Mouse (Mus musculus): ENCODE data around the gene Ring1. TPM values are rescaled to one million over a fixed set of nuclear protein-coding genes. Genes with fewer than 3 reads are reported as not detected.

The Ring1 gene
- 3.4 and 5.5 TPM in 2 replicates for polyA plus RNA-seq (2014; fragmentation: Nextera tagmentation; extraction: Ambion mirVana)

GRCm38 (mm10) chr17:34024317-34024821, at the start of gene Ring1:
Gene Ring1, minus strand, starts transcription at chr17:34024680.
- WGBS: under 1% methylated on average over 57 of the region's 58 CpGs
- peaks cover 10% of the 10 kb centered on the region; the same call in 1 of the 2 replicates for H3K9me3 ChIP-seq (ENCODE audit: control insufficient read depth, low read length)
- peak within 1 kb of the TSS; percentile 93 for H3K9ac ChIP-seq (ENCODE audit: low read depth, low read length)
- DNase-seq (ENCODE audit: low spot score) (peak; percentile 89), ATAC-seq (replicated peaks; ENCODE audit: low FRiP score) (peak; percentile 56)
- peak within 1 kb of the TSS; percentile 90 for H3K27ac ChIP-seq (ENCODE audit: low read depth, low read length)
- peak within 1 kb of the TSS; percentile 88 for H3K4me3 ChIP-seq (ENCODE audit: low read depth, low read length)
- H3K27me3 ChIP-seq (replicated peaks; ENCODE audit: control insufficient read depth, insufficient read depth, low read length): no peaks in the 10 kb centered on the region
- H3K4me2 ChIP-seq: peak within 1 kb of the TSS; percentile 97
- H3K36me3 ChIP-seq (ENCODE audit: control insufficient read depth, insufficient read depth, low read length): peaks cover 31% of the 10 kb centered on the region
- peaks cover 37% of the 10 kb centered on the region for H3K4me1 ChIP-seq (replicated peaks; ENCODE audit: control insufficient read depth, insufficient read depth, low read length)

GRCm38 (mm10) chr17:34072091-34072490, 47.6 kb upstream of the Ring1 start:
- peaks cover 16% of the 10 kb centered on the region for H3K27me3 ChIP-seq (replicated peaks; ENCODE audit: control insufficient read depth, insufficient read depth, low read length)
- WGBS: 59% methylated on average over 5 of the region's 5 CpGs
- H3K4me1 ChIP-seq (replicated peaks; ENCODE audit: control insufficient read depth, insufficient read depth, low read length): no peaks in the 10 kb centered on the region
- no peaks in the 10 kb centered on the region for H3K36me3 ChIP-seq (ENCODE audit: control insufficient read depth, insufficient read depth, low read length)
- H3K4me3 ChIP-seq (ENCODE audit: low read depth, low read length): no peak overlapping the region
- no peak overlapping the region for H3K4me2 ChIP-seq
- ATAC-seq (replicated peaks; ENCODE audit: low FRiP score): no peak
- no peaks in the 10 kb centered on the region for H3K9me3 ChIP-seq (ENCODE audit: control insufficient read depth, low read length)
- no peak overlapping the region for H3K27ac ChIP-seq (ENCODE audit: low read depth, low read length)
- DNase-seq (ENCODE audit: low spot score): no peak
- no peak overlapping the region for H3K9ac ChIP-seq (ENCODE audit: low read depth, low read length)

- H3K4me2 ChIP-seq: no peak overlapping the region
- H3K36me3 ChIP-seq (ENCODE audit: control insufficient read depth, insufficient read depth, low read length): no peaks in the 10 kb centered on the region
- no peak overlapping the region for H3K4me3 ChIP-seq (ENCODE audit: low read depth, low read length)
- no peaks in the 10 kb centered on the region for H3K27me3 ChIP-seq (replicated peaks; ENCODE audit: control insufficient read depth, insufficient read depth, low read length)
- no peak overlapping the region for H3K9ac ChIP-seq (ENCODE audit: low read depth, low read length)
- no peaks in the 10 kb centered on the region for H3K4me1 ChIP-seq (replicated peaks; ENCODE audit: control insufficient read depth, insufficient read depth, low read length)
- ATAC-seq (replicated peaks; ENCODE audit: low FRiP score) (no peak), DNase-seq (ENCODE audit: low spot score) (no peak)
- no peaks in the 10 kb centered on the region for H3K9me3 ChIP-seq (ENCODE audit: control insufficient read depth, low read length)
- no peak overlapping the region for H3K27ac ChIP-seq (ENCODE audit: low read depth, low read length)
- WGBS: 54% methylated on average over 3 of the region's 3 CpGs
These were observed 44.4 kb upstream of the Ring1 start for GRCm38 (mm10) chr17:34068864-34069263.

- Histone ChIP-seq H3K27ac (ENCODE audit: low read depth, low read length) (no peak overlapping the region), H3K27me3 (replicated peaks; ENCODE audit: control insufficient read depth, insufficient read depth, low read length) (no peaks in the 10 kb centered on the region), H3K36me3 (ENCODE audit: control insufficient read depth, insufficient read depth, low read length) (no peaks in the 10 kb centered on the region), H3K4me3 (ENCODE audit: low read depth, low read length) (no peak overlapping the region), H3K9ac (ENCODE audit: low read depth, low read length) (no peak overlapping the region), H3K9me3 (ENCODE audit: control insufficient read depth, low read length) (no peaks in the 10 kb centered on the region), H3K4me1 (replicated peaks; ENCODE audit: control insufficient read depth, insufficient read depth, low read length) (no peaks in the 10 kb centered on the region; the same call in 1 of the 2 replicates), H3K4me2 (no peak overlapping the region)
- ATAC-seq (replicated peaks; ENCODE audit: low FRiP score): no peak
- WGBS: 36% methylated on average over 7 of the region's 7 CpGs
- no peak for DNase-seq (ENCODE audit: low spot score)
These were observed 32.7 kb upstream of the Ring1 start for GRCm38 (mm10) chr17:34057224-34057623.

- no peaks in the 10 kb centered on the region for H3K4me1 ChIP-seq (replicated peaks; ENCODE audit: control insufficient read depth, insufficient read depth, low read length)
- no peak overlapping the region for H3K4me2 ChIP-seq
- H3K9ac ChIP-seq (ENCODE audit: low read depth, low read length): no peak overlapping the region
- WGBS: 64% methylated on average over 5 of the region's 5 CpGs
- H3K36me3 ChIP-seq (ENCODE audit: control insufficient read depth, insufficient read depth, low read length): no peaks in the 10 kb centered on the region
- H3K4me3 ChIP-seq (ENCODE audit: low read depth, low read length): no peak overlapping the region
- ATAC-seq (replicated peaks; ENCODE audit: low FRiP score): no peak
- H3K27me3 ChIP-seq (replicated peaks; ENCODE audit: control insufficient read depth, insufficient read depth, low read length): no peaks in the 10 kb centered on the region; the same call in 1 of the 2 replicates
- H3K9me3 ChIP-seq (ENCODE audit: control insufficient read depth, low read length): peaks cover 8% of the 10 kb centered on the region; the same call in 1 of the 2 replicates
- no peak overlapping the region for H3K27ac ChIP-seq (ENCODE audit: low read depth, low read length)
- DNase-seq (ENCODE audit: low spot score): no peak
These were observed 23.0 kb upstream of the Ring1 start for GRCm38 (mm10) chr17:34047404-34048050.

- WGBS: 73% methylated on average over 14 of the region's 14 CpGs
- Histone ChIP-seq H3K9me3 (ENCODE audit: control insufficient read depth, low read length) (peaks cover 8% of the 10 kb centered on the region; the same call in 1 of the 2 replicates), H3K27ac (ENCODE audit: low read depth, low read length) (no peak overlapping the region), H3K4me1 (replicated peaks; ENCODE audit: control insufficient read depth, insufficient read depth, low read length) (no peaks in the 10 kb centered on the region; the same call in 1 of the 2 replicates), H3K27me3 (replicated peaks; ENCODE audit: control insufficient read depth, insufficient read depth, low read length) (peaks cover 7% of the 10 kb centered on the region), H3K36me3 (ENCODE audit: control insufficient read depth, insufficient read depth, low read length) (no peaks in the 10 kb centered on the region), H3K4me3 (ENCODE audit: low read depth, low read length) (no peak overlapping the region), H3K4me2 (no peak overlapping the region), H3K9ac (ENCODE audit: low read depth, low read length) (no peak overlapping the region)
- ATAC-seq (replicated peaks; ENCODE audit: low FRiP score) (no peak), DNase-seq (ENCODE audit: low spot score) (no peak)
These were observed 21.5 kb upstream of the Ring1 start for GRCm38 (mm10) chr17:34045941-34046340.

- no peak overlapping the region for H3K4me2 ChIP-seq
- H3K27ac ChIP-seq (ENCODE audit: low read depth, low read length): no peak overlapping the region
- H3K4me1 ChIP-seq (replicated peaks; ENCODE audit: control insufficient read depth, insufficient read depth, low read length): peaks cover 16% of the 10 kb centered on the region
- no peak for DNase-seq (ENCODE audit: low spot score)
- WGBS: 33% methylated on average over 17 of the region's 17 CpGs
- ATAC-seq (replicated peaks; ENCODE audit: low FRiP score): no peak
- peaks cover 18% of the 10 kb centered on the region for H3K27me3 ChIP-seq (replicated peaks; ENCODE audit: control insufficient read depth, insufficient read depth, low read length)
- no peaks in the 10 kb centered on the region for H3K9me3 ChIP-seq (ENCODE audit: control insufficient read depth, low read length)
- no peak overlapping the region for H3K4me3 ChIP-seq (ENCODE audit: low read depth, low read length)
- H3K36me3 ChIP-seq (ENCODE audit: control insufficient read depth, insufficient read depth, low read length): peaks cover 15% of the 10 kb centered on the region
- no peak overlapping the region for H3K9ac ChIP-seq (ENCODE audit: low read depth, low read length)
These were observed 15.3 kb upstream of the Ring1 start for GRCm38 (mm10) chr17:34039562-34040450.

- peak within 1 kb of the TSS; percentile 41 for H3K4me2 ChIP-seq
- H3K4me3 ChIP-seq (ENCODE audit: low read depth, low read length): no peak within 1 kb of the TSS; the same call in 1 of the 2 replicates
- peaks cover 18% of the 10 kb centered on the region for H3K36me3 ChIP-seq (ENCODE audit: control insufficient read depth, insufficient read depth, low read length)
- ATAC-seq (replicated peaks; ENCODE audit: low FRiP score) (peak; percentile 37; the same call in 1 of the 2 replicates), DNase-seq (ENCODE audit: low spot score) (no peak)
- no peak within 1 kb of the TSS for H3K27ac ChIP-seq (ENCODE audit: low read depth, low read length)
- no peak within 1 kb of the TSS for H3K9ac ChIP-seq (ENCODE audit: low read depth, low read length)
- peaks cover 18% of the 10 kb centered on the region for H3K27me3 ChIP-seq (replicated peaks; ENCODE audit: control insufficient read depth, insufficient read depth, low read length)
- 9% methylated on average over 28 of the region's 28 CpGs for WGBS
- no peaks in the 10 kb centered on the region for H3K9me3 ChIP-seq (ENCODE audit: control insufficient read depth, low read length)
- H3K4me1 ChIP-seq (replicated peaks; ENCODE audit: control insufficient read depth, insufficient read depth, low read length): peaks cover 16% of the 10 kb centered on the region
These were observed 14.5 kb upstream of the Ring1 start, which contains the start of gene Col11a2 for GRCm38 (mm10) chr17:34038878-34039561. Gene Col11a2, plus strand, starts transcription at chr17:34039437.

Data from liver, embryonic 11.5 days (tissue).